ENCODE assay signal across 10 mouse cellular contexts in genomic region chr4:128710800-128711199, GRCm38 (mm10). TPM values are rescaled to one million over a fixed set of nuclear protein-coding genes. Genes with fewer than 3 reads are reported as not detected.
DNase-seq lines count a peak whose midpoint lies in the region; ATAC-seq and TF ChIP-seq lines count a peak whose summit lies in the region.
"Had no signal": no experiment of that assay in that cellular context is flagged by ENCODE, and none has a peak within 500 bp of the region (broad histone marks: within the 10 kb centered on the region; RNA-seq: fewer than 3 reads in every experiment).

No protein-coding gene starts in this region.

- H3K36me3 ChIP-seq in kidney, embryonic 14.5 days (ENCODE audit: control insufficient read depth, insufficient read depth, low read length), result no peaks in the 10 kb centered on the region; the same call in 1 of the 2 replicates
- H3K36me3 ChIP-seq in embryonic facial prominence, embryonic 12.5 days, result peaks cover 2% of the 10 kb centered on the region; the same call in 1 of the 2 replicates
- 0 out of 2 replicates have a peak, but pooled peaks cover 4% of the 10 kb centered on the region for H3K36me3 ChIP-seq in hindbrain, embryonic 15.5 days
- H3K36me3 ChIP-seq in midbrain, embryonic 15.5 days (replicated peaks), result no peaks in the 10 kb centered on the region

- no peak overlapping the region for H3K27ac ChIP-seq in kidney, embryonic 14.5 days (ENCODE audit: low read depth, low read length)
- peak overlapping the region; percentile 32; the same call in 1 of the 2 replicates for H3K27ac ChIP-seq in embryonic facial prominence, embryonic 12.5 days
- H3K27ac ChIP-seq in hindbrain, embryonic 15.5 days (replicated peaks), result 0 out of 2 replicates have a peak overlapping the region, but pooled peaks have one; percentile 28
- H3K27ac ChIP-seq in midbrain, embryonic 15.5 days, result 0 out of 2 replicates have a peak overlapping the region, but pooled peaks have one; percentile 13
- H3K27ac ChIP-seq in gastrocnemius, adult 2 months, result no peak overlapping the region

- no peak overlapping the region for H3K4me2 ChIP-seq in kidney, embryonic 14.5 days (replicated peaks; ENCODE audit: low read depth, low read length)
- 0 out of 2 replicates have a peak overlapping the region, but pooled peaks have one; percentile 54 for H3K4me2 ChIP-seq in embryonic facial prominence, embryonic 12.5 days (replicated peaks)
- no peak overlapping the region for H3K4me2 ChIP-seq in hindbrain, embryonic 15.5 days
- H3K4me2 ChIP-seq in midbrain, embryonic 15.5 days, result no peak overlapping the region

- no peaks in the 10 kb centered on the region for H3K9me3 ChIP-seq in kidney, embryonic 14.5 days (ENCODE audit: control insufficient read depth, low read length)
- H3K9me3 ChIP-seq in embryonic facial prominence, embryonic 12.5 days, result no peaks in the 10 kb centered on the region
- no peaks in the 10 kb centered on the region for H3K9me3 ChIP-seq in hindbrain, embryonic 15.5 days
- no peaks in the 10 kb centered on the region for H3K9me3 ChIP-seq in midbrain, embryonic 15.5 days

- DNase-seq in kidney, postnatal 25 days, result no peak
- DNase-seq in gastrocnemius, adult 2 months, result no peak
- no peak for DNase-seq in thymus, postnatal 0 days (ENCODE audit: low spot score)

- no peaks in the 10 kb centered on the region for H3K27me3 ChIP-seq in kidney, embryonic 14.5 days (ENCODE audit: control insufficient read depth, insufficient read depth, low read length)
- no peaks in the 10 kb centered on the region for H3K27me3 ChIP-seq in embryonic facial prominence, embryonic 12.5 days
- H3K27me3 ChIP-seq in hindbrain, embryonic 15.5 days, result no peaks in the 10 kb centered on the region
- peaks cover 2% of the 10 kb centered on the region; the same call in 1 of the 2 replicates for H3K27me3 ChIP-seq in midbrain, embryonic 15.5 days (replicated peaks)
- H3K27me3 ChIP-seq: Patski had no signal

- no peak overlapping the region for H3K4me3 ChIP-seq in kidney, embryonic 14.5 days (ENCODE audit: low read length)
- no peak overlapping the region for H3K4me3 ChIP-seq in embryonic facial prominence, embryonic 12.5 days
- H3K4me3 ChIP-seq in hindbrain, embryonic 15.5 days, result no peak overlapping the region
- H3K4me3 ChIP-seq in midbrain, embryonic 15.5 days, result no peak overlapping the region
- H3K4me3 ChIP-seq in gastrocnemius, adult 2 months, result no peak overlapping the region
- H3K4me3 ChIP-seq: left cerebral cortex, adult 2 months had no signal

- H3K9ac ChIP-seq in kidney, embryonic 14.5 days (ENCODE audit: low read depth, low read length), result no peak overlapping the region
- H3K9ac ChIP-seq in embryonic facial prominence, embryonic 12.5 days, result no peak overlapping the region
- H3K9ac ChIP-seq in hindbrain, embryonic 15.5 days, result no peak overlapping the region
- no peak overlapping the region for H3K9ac ChIP-seq in midbrain, embryonic 15.5 days

- peaks cover 24% of the 10 kb centered on the region for H3K4me1 ChIP-seq in kidney, embryonic 14.5 days (ENCODE audit: control insufficient read depth, insufficient read depth, low read length)
- H3K4me1 ChIP-seq in embryonic facial prominence, embryonic 12.5 days, result peaks cover 31% of the 10 kb centered on the region
- H3K4me1 ChIP-seq in hindbrain, embryonic 15.5 days (replicated peaks), result peaks cover 33% of the 10 kb centered on the region
- peaks cover 37% of the 10 kb centered on the region for H3K4me1 ChIP-seq in midbrain, embryonic 15.5 days

- WGBS in kidney, embryonic 14.5 days, result 68% methylated on average over 9 of the region's 9 CpGs
- 71% methylated on average over 9 of the region's 9 CpGs for WGBS in embryonic facial prominence, embryonic 12.5 days
- WGBS in hindbrain, embryonic 15.5 days, result 75% methylated on average over 9 of the region's 9 CpGs
- WGBS in midbrain, embryonic 15.5 days, result 70% methylated on average over 9 of the region's 9 CpGs

- intact Hi-C loops in gastrocnemius, adult 2 months (cut with DNase I), result loop anchor here (1.0 to 5.0 kb wide), 3 partner anchors 66 to 148 kb away; partner anchors contain the start of gene Zscan20

- TF ChIP-seq CTCF in gastrocnemius, adult 2 months (IDR thresholded peaks at IDR 0.05), result no peak

- ATAC-seq in kidney, embryonic 14.5 days (ENCODE audit: low FRiP score, low TSS enrichment), result 0 out of 2 replicates have a peak, but pooled peaks have one; percentile 0
- ATAC-seq in embryonic facial prominence, embryonic 12.5 days (ENCODE audit: insufficient number of reproducible peaks, insufficient read depth, low FRiP score, low TSS enrichment), result no peak
- ATAC-seq in hindbrain, embryonic 15.5 days (ENCODE audit: low FRiP score, low read depth), result no peak; the same call in 1 of the 2 replicates
- peak; percentile 1; the same call in 1 of the 2 replicates for ATAC-seq in midbrain, embryonic 15.5 days (replicated peaks)
- no peak for ATAC-seq in monocyte, adult 5-6 weeks (replicated peaks; ENCODE audit: insufficient number of reproducible peaks, low FRiP score, low TSS enrichment, poor library complexity, severe bottlenecking)

RNA-seq across cellular contexts. Expression of gene A3galt2, which starts 44.4 kb away (rescaled TPM):
- polyA plus RNA-seq in kidney, embryonic 14.5 days (2014; fragmentation: Nextera tagmentation; extraction: Ambion mirVana), result 0.23 and 0.49 TPM in 2 replicates
- 0.18 and 0.19 TPM in 2 replicates for polyA plus RNA-seq in embryonic facial prominence, embryonic 12.5 days (2016; fragmentation: Nextera tagmentation; extraction: Ambion mirVana)
- polyA plus RNA-seq in hindbrain, embryonic 15.5 days (2015; fragmentation: Nextera tagmentation; extraction: Ambion mirVana), result 0.18 and 0.24 TPM in 2 replicates
- 0.28 and 0.34 TPM in 2 replicates for polyA plus RNA-seq in midbrain, embryonic 15.5 days (2015; fragmentation: Nextera tagmentation; extraction: Ambion mirVana)
- 0.19 to 0.57 TPM in 2 of 3 replicates, not detected in the other for total RNA-seq in monocyte, adult 5-6 weeks (2017)
- under 1 TPM; 0.10 to 0.14 TPM for total RNA-seq in gastrocnemius, adult 2 months (2021)
- polyA plus RNA-seq in thymus, postnatal 0 days (2015; fragmentation: Nextera tagmentation; extraction: Ambion mirVana), result 0.04 and 0.12 TPM in 2 replicates

RNA-seq across cellular contexts. Expression of gene Phc2, which starts 56.3 kb away (rescaled TPM):
- 46.6 and 50.2 TPM in 2 replicates for polyA plus RNA-seq in kidney, embryonic 14.5 days (2014; fragmentation: Nextera tagmentation; extraction: Ambion mirVana)
- polyA plus RNA-seq in embryonic facial prominence, embryonic 12.5 days (2016; fragmentation: Nextera tagmentation; extraction: Ambion mirVana), result 82.4 and 106 TPM in 2 replicates
- 67.0 and 71.5 TPM in 2 replicates for polyA plus RNA-seq in hindbrain, embryonic 15.5 days (2015; fragmentation: Nextera tagmentation; extraction: Ambion mirVana)
- 70.0 and 72.2 TPM in 2 replicates for polyA plus RNA-seq in midbrain, embryonic 15.5 days (2015; fragmentation: Nextera tagmentation; extraction: Ambion mirVana)
- 15.0 to 31.5 TPM (median 22.9 TPM) in 3 replicates for total RNA-seq in monocyte, adult 5-6 weeks (2017)
- total RNA-seq in gastrocnemius, adult 2 months (2021), result 10 to 100 TPM; 17.3 to 25.1 TPM
- 42.9 and 44.9 TPM in 2 replicates for polyA plus RNA-seq in thymus, postnatal 0 days (2015; fragmentation: Nextera tagmentation; extraction: Ambion mirVana)

Comparison
In these comparisons a context has a peak if more than half of its experiments do, and no peak if none do; other contexts are left out.
1. ATAC-seq: peak in kidney, embryonic 14.5 days (single experiment) and midbrain, embryonic 15.5 days (single experiment); none in embryonic facial prominence, embryonic 12.5 days (single experiment), hindbrain, embryonic 15.5 days (single experiment) and monocyte, adult 5-6 weeks (single experiment).
2. H3K27ac ChIP-seq: peak in embryonic facial prominence, embryonic 12.5 days (single experiment), hindbrain, embryonic 15.5 days (single experiment) and midbrain, embryonic 15.5 days (single experiment); none in kidney, embryonic 14.5 days (single experiment) and gastrocnemius, adult 2 months (single experiment).